Mouse (Mus musculus): Measurements from ENCODE around the gene Fam83b.

The Fam83b gene

GRCm38 (mm10) chr9:76521640-76522039 lies 45.3 kb downstream of the Fam83b start:
- no peak for DNase-seq (ENCODE audit: low spot score in 2 of 2)

DNA sequence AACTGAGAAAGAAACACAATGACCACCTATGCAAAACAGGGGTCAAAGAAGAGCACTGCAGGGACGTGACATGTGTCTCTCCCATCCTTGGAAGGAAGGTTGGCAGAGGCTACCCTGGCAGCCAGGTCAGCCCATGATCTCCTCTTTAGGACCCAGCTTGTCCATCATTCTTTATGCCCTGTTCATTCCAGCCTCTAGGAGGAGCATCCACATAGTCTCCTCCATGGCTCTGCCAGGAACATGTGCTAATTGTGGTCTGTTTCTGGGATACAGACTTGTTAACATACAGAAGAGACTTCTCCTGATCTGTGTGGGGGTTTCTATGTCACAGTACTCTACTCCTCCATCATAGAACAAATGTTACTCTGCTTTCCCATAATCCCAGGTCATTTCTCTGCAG lies 48.3 kb downstream of the Fam83b start:
- DNase-seq (ENCODE audit: low spot score in 2 of 2), result no peak

DNA sequence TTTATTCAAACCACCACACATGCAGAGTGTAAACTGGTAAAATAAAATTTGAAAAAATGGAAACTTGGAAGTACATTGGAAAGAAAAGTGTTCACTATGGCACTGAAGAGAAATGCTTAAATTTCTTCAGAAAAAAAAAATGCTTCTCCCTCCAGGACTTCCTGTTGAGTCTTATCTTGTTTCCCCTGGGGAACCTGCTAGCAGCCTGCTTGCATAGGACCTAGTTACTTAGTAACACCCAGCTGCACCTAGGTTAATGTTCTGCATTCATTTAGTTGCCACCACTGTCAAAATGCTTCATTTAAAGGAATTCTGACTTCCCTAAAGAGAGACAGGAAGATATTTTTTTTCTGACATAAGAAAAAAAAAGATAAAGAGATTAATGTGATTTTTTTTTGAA lies 61.3 kb downstream of the Fam83b start:
- no peak for DNase-seq (ENCODE audit: low spot score in 2 of 2)

DNA sequence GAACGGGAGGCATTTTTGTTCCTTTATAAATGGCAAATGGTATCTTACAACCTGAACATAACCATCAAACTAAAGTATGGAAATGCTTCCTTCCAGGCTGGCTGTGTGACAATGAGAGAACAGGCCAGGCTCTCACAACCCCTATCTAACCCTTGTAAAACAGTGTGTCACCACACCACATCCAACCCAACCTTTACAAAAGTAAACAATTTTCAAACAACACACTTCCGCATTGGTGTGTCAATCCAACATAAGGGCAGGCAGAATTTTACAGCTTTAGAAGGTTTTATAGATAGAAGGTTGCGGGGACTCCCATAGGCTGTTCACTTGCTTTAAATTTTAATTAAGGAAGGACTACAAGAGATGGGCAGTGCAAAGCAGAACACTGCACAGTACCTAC lies 77.2 kb downstream of the Fam83b start:
- no peak for DNase-seq (ENCODE audit: low spot score in 2 of 2)

GRCm38 (mm10) chr9:76480088-76480487 lies 86.8 kb downstream of the Fam83b start:
- no peak for DNase-seq (ENCODE audit: low spot score in 2 of 2)

GRCm38 (mm10) chr9:76469500-76469899 lies 97.4 kb downstream of the Fam83b start:
- DNase-seq (ENCODE audit: low spot score in 2 of 2), result no peak

DNA sequence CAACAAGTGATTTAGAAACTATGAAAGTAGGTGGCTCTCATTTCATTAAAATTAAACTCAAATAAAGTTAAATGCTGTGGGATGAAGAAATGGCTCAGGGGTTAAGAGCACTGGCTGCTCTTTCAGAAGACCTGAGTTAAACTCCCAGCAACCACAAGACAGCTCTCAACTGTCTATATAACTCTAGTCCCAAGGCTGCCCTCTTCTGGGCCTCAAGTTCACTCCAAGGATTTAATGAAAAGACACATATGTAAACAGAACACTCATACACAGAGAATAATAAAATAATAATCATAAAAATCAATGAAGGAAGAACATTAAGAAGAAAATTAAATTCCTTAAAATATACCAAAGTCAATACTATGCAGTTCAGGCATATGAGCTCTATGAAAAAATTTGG lies 105.4 kb downstream of the Fam83b start:
- DNase-seq (ENCODE audit: low spot score in 2 of 2), result no peak

DNA sequence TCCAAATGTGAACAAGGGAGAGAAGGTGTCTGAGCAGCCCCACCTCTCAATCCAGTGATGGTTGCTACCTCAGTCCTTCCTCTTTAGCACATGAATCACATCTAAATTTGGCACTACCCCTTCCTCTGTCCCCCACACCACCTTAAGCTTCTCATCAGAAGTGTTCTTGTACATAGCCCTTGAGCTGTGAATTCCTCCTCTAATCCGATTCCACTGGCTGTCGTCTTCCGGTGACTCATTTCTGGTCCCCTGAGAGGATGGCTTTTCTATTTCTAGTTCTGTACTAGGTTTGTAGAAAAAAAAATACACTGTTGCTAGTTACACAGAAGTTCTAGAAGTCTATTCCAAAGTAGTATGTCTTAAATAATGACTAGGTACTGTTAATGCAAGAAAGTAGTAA lies 111.2 kb downstream of the Fam83b start:
- peak; percentile 1 to 9 for DNase-seq (ENCODE audit: low spot score in 2 of 2)

Data from frontal cortex, postnatal 36 days (tissue).